Mouse (Mus musculus) bone marrow macrophage, adult 2 months (primary cell): ENCODE results near the gene BC048403.

Experiments used
- CTCF ChIP-seq: IDR thresholded peaks from 2 replicates; pipeline ENCODE4 v1.5.1; 2012; ENCODE audit warnings: low read depth, mild to moderate bottlenecking, low read length, moderate library complexity
- POLR2A ChIP-seq: IDR thresholded peaks from 2 replicates; pipeline ENCODE4 v1.6.1; 2012; ENCODE audit warnings: mild to moderate bottlenecking, low read depth, low read length, borderline replicate concordance

- TF ChIP-seq CTCF (no peak), POLR2A (no peak)
Observed at GRCm38 (mm10) chr10:121788536-121788935, 48.8 kb downstream of the BC048403 start.
